Mouse (Mus musculus): ENCODE measurements around the gene Fam83d. TPM values are rescaled to one million over a fixed set of nuclear protein-coding genes. Genes with fewer than 3 reads are reported as not detected.

Fam83d gene
- polyA plus RNA-seq, 1 experiment from 2014 or later: 4.0 TPM

DNA sequence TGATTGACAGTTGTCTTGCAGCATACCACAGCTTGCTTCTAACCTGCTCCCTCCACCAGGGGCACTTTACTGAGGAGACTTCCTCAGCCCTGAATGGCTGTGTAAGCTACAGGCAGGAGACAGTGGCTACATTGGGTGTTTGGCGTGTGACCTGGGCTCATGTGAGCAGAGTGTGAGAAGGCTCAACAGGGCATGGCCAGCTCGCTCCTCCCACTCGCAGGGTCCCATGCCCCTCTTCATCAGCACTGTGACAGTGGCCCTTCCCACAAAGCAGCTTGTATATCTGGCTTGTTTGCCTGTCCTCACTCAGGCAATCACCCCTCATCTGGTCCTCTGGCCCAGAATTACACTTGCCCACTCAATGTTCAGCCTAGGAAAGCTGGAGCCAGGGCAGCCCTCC, 28.8 kb upstream of the Fam83d start:
- Histone ChIP-seq H3K27ac (ENCODE audit: low read depth, low read length) (no peak overlapping the region), H3K4me3 (ENCODE audit: low read depth, low read length) (no peak overlapping the region), H3K36me3 (ENCODE audit: control insufficient read depth, insufficient read depth, low read length) (no peaks in the 10 kb centered on the region), H3K4me2 (ENCODE audit: low read depth, low read length) (no peak overlapping the region), H3K9me3 (ENCODE audit: control insufficient read depth, low read length) (no peaks in the 10 kb centered on the region), H3K9ac (replicated peaks; ENCODE audit: low read depth, low read length) (no peak overlapping the region), H3K27me3 (ENCODE audit: control insufficient read depth, insufficient read depth, low read length) (no peaks in the 10 kb centered on the region), H3K4me1 (ENCODE audit: control insufficient read depth, insufficient read depth, low read length) (no peaks in the 10 kb centered on the region)
- WGBS: 91% methylated on average over 3 of the region's 3 CpGs
- no peak for ATAC-seq (ENCODE audit: low read depth)

DNA sequence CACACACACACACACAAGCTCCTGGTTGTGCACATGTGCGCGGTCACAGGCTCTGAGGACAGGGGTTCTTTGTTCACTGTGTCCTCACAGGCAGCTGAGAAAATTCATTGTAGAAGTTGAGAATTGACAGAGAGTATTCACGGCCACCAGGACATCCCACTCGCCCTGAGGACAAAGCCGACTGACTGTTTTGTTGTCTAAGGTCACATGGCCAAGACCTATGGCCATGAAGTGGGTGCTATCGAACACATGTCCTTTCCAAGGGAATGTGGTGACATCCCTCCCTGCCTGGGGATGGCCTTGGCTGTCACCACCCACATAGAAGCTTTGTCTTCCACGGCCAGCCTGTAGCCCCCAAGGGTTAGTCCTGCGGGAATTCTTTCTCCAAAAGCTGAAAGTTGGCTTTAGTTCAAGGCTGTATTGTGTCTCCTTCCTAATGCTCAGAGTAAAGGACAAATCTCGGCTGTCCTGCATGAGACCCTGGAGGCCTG, 26.8 kb upstream of the Fam83d start:
- H3K27me3 ChIP-seq (ENCODE audit: control insufficient read depth, insufficient read depth, low read length): no peaks in the 10 kb centered on the region
- H3K27ac ChIP-seq (ENCODE audit: low read depth, low read length): no peak overlapping the region
- no peaks in the 10 kb centered on the region for H3K36me3 ChIP-seq (ENCODE audit: control insufficient read depth, insufficient read depth, low read length)
- H3K9ac ChIP-seq (replicated peaks; ENCODE audit: low read depth, low read length): no peak overlapping the region
- H3K4me3 ChIP-seq (ENCODE audit: low read depth, low read length): no peak overlapping the region
- no peaks in the 10 kb centered on the region for H3K9me3 ChIP-seq (ENCODE audit: control insufficient read depth, low read length)
- no peak for ATAC-seq (ENCODE audit: low read depth)
- WGBS: 38% methylated on average over 9 of the region's 9 CpGs
- H3K4me1 ChIP-seq (ENCODE audit: control insufficient read depth, insufficient read depth, low read length): no peaks in the 10 kb centered on the region
- H3K4me2 ChIP-seq (ENCODE audit: low read depth, low read length): no peak overlapping the region

DNA sequence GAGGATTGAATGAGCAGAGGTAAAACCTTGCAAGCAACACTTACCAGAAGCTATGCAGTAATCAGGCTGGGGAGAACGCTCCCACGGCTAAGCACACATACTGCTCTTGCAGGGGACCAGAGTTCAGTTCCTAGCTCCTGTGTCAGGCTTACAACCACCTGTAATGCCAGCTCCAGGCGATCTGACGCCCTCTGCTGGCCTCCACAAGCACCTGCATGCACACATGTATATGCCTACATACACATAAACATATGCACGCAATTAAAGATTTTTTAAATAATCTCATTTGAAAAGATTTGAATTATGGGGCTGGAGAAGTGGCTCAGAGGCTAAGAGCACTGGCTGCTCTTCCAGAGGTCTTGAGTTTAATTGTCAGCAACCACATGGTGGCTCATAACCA, 25.5 kb upstream of the Fam83d start:
- WGBS: 73% methylated on average over 5 of the region's 5 CpGs
- H3K27me3 ChIP-seq (ENCODE audit: control insufficient read depth, insufficient read depth, low read length): no peaks in the 10 kb centered on the region
- ATAC-seq (ENCODE audit: low read depth): no peak
- no peaks in the 10 kb centered on the region for H3K9me3 ChIP-seq (ENCODE audit: control insufficient read depth, low read length)
- no peaks in the 10 kb centered on the region for H3K4me1 ChIP-seq (ENCODE audit: control insufficient read depth, insufficient read depth, low read length)
- no peak overlapping the region for H3K4me3 ChIP-seq (ENCODE audit: low read depth, low read length)
- no peak overlapping the region for H3K27ac ChIP-seq (ENCODE audit: low read depth, low read length)
- no peak overlapping the region for H3K4me2 ChIP-seq (ENCODE audit: low read depth, low read length)
- H3K9ac ChIP-seq (replicated peaks; ENCODE audit: low read depth, low read length): no peak overlapping the region
- H3K36me3 ChIP-seq (ENCODE audit: control insufficient read depth, insufficient read depth, low read length): no peaks in the 10 kb centered on the region

DNA sequence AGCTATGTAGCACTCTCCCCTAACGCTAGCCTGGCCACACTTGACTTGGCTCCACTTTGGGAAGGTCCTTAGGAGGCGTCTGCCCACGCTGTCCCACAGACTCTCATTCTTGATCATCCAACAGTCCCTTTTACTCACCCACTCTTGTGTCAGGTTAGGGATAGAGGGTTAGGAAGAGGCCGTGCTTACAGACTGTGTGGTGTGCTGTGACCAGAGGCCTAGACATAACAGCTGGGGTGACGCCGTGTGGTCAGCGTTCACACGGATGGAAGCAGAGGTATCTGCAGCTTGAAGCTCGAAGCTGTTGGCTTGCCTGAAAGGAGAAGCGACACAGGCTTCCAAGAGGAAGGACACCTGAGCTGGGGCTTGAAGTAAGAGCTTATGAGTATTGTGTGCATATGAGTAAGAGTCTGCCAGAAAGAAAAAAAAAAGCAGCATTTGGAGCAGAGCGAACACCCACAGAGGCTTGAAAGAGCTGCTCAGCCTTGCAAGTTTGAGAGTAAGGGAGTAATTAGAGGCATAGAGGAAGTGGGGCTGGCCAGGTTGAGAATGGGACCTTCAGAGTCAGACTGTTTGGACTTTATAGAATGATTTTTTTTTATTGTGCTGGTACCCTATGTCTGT, 24.3 kb upstream of the Fam83d start:
- Histone ChIP-seq H3K27me3 (ENCODE audit: control insufficient read depth, insufficient read depth, low read length) (no peaks in the 10 kb centered on the region), H3K4me2 (ENCODE audit: low read depth, low read length) (no peak overlapping the region), H3K36me3 (ENCODE audit: control insufficient read depth, insufficient read depth, low read length) (no peaks in the 10 kb centered on the region), H3K9me3 (ENCODE audit: control insufficient read depth, low read length) (no peaks in the 10 kb centered on the region), H3K27ac (ENCODE audit: low read depth, low read length) (no peak overlapping the region), H3K9ac (replicated peaks; ENCODE audit: low read depth, low read length) (no peak overlapping the region), H3K4me3 (ENCODE audit: low read depth, low read length) (no peak overlapping the region), H3K4me1 (ENCODE audit: control insufficient read depth, insufficient read depth, low read length) (no peaks in the 10 kb centered on the region)
- ATAC-seq (ENCODE audit: low read depth): no peak
- WGBS: 93% methylated on average over 11 of the region's 11 CpGs

DNA sequence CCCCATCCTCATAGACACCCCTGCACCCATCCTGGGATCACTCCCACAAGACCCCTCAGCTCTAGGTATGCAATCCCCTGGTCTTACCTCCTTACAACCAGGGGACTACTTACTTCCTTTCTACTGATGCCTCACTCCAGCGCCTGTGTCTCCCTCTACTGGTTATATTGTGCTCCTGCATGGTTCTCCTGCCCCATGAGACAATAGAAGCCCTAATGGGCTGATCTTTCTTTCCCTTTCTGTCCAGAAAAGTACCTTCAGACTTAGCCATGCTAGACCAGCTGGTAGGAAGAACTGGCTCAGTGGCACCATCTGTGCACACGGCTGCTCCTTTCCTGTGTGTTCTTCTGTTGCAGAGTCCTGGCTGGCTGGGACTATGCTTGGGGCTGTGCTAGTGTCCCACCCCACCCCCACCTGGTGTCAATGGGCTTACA, 22.8 kb upstream of the Fam83d start:
- no peak overlapping the region for H3K27ac ChIP-seq (ENCODE audit: low read depth, low read length)
- no peaks in the 10 kb centered on the region for H3K9me3 ChIP-seq (ENCODE audit: control insufficient read depth, low read length)
- no peaks in the 10 kb centered on the region for H3K4me1 ChIP-seq (ENCODE audit: control insufficient read depth, insufficient read depth, low read length)
- 5% methylated on average over 2 of the region's 2 CpGs for WGBS
- H3K4me3 ChIP-seq (ENCODE audit: low read depth, low read length): no peak overlapping the region
- H3K9ac ChIP-seq (replicated peaks; ENCODE audit: low read depth, low read length): no peak overlapping the region
- no peaks in the 10 kb centered on the region for H3K36me3 ChIP-seq (ENCODE audit: control insufficient read depth, insufficient read depth, low read length)
- H3K27me3 ChIP-seq (ENCODE audit: control insufficient read depth, insufficient read depth, low read length): no peaks in the 10 kb centered on the region
- H3K4me2 ChIP-seq (ENCODE audit: low read depth, low read length): no peak overlapping the region
- no peak for ATAC-seq (ENCODE audit: low read depth)

DNA sequence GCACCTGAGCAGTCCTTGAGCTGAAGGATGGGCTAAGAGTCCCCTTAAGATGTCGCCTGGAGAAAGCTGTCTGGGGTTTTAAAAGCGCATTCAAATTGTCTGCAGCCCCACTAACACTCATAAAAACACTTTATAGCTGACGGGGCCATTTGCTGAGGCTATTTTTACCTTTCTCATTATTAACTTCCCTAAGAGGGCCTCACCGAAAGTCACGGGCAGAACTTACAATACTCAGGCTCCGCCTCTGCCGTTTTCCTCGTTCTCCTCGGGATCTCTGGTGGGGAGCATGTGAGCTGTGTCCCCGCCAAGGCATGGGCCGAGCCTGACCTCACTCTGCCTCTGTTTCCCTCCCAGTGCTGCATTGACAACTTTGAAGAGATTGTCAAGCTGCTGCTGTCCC, 21.7 kb upstream of the Fam83d start:
- H3K4me2 ChIP-seq (ENCODE audit: low read depth, low read length): no peak overlapping the region
- no peaks in the 10 kb centered on the region for H3K27me3 ChIP-seq (ENCODE audit: control insufficient read depth, insufficient read depth, low read length)
- no peaks in the 10 kb centered on the region for H3K36me3 ChIP-seq (ENCODE audit: control insufficient read depth, insufficient read depth, low read length)
- 42% methylated on average over 11 of the region's 11 CpGs for WGBS
- no peak overlapping the region for H3K4me3 ChIP-seq (ENCODE audit: low read depth, low read length)
- H3K9ac ChIP-seq (replicated peaks; ENCODE audit: low read depth, low read length): no peak overlapping the region
- no peaks in the 10 kb centered on the region for H3K4me1 ChIP-seq (ENCODE audit: control insufficient read depth, insufficient read depth, low read length)
- no peak overlapping the region for H3K27ac ChIP-seq (ENCODE audit: low read depth, low read length)
- no peak for ATAC-seq (ENCODE audit: low read depth)
- no peaks in the 10 kb centered on the region for H3K9me3 ChIP-seq (ENCODE audit: control insufficient read depth, low read length)

DNA sequence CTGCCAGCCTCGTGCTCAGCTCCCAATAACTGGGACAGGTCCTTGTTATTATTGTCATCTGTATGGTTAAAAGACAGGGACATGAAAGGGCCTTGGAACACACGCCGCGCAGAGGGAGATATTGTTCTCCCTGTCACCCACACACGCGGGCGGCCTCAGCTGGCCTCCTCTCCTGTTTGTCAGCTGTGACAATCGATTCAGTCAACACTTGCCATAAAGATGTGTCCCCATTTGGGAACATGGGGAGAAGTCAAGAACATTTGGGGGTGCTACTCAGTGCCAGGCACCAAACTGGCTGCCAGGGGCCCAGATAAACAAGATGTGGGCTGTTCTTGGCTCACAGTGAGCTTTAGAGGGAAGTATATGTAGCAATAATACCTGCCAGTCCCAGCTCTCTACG, 18.5 kb upstream of the Fam83d start:
- WGBS: 78% methylated on average over 9 of the region's 9 CpGs
- ATAC-seq (ENCODE audit: low read depth): no peak
- H3K4me3 ChIP-seq (ENCODE audit: low read depth, low read length): no peak overlapping the region
- no peak overlapping the region for H3K27ac ChIP-seq (ENCODE audit: low read depth, low read length)
- H3K4me1 ChIP-seq (ENCODE audit: control insufficient read depth, insufficient read depth, low read length): no peaks in the 10 kb centered on the region
- no peaks in the 10 kb centered on the region for H3K27me3 ChIP-seq (ENCODE audit: control insufficient read depth, insufficient read depth, low read length)
- H3K9ac ChIP-seq (replicated peaks; ENCODE audit: low read depth, low read length): no peak overlapping the region
- H3K9me3 ChIP-seq (ENCODE audit: control insufficient read depth, low read length): no peaks in the 10 kb centered on the region
- no peaks in the 10 kb centered on the region for H3K36me3 ChIP-seq (ENCODE audit: control insufficient read depth, insufficient read depth, low read length)
- no peak overlapping the region for H3K4me2 ChIP-seq (ENCODE audit: low read depth, low read length)

DNA sequence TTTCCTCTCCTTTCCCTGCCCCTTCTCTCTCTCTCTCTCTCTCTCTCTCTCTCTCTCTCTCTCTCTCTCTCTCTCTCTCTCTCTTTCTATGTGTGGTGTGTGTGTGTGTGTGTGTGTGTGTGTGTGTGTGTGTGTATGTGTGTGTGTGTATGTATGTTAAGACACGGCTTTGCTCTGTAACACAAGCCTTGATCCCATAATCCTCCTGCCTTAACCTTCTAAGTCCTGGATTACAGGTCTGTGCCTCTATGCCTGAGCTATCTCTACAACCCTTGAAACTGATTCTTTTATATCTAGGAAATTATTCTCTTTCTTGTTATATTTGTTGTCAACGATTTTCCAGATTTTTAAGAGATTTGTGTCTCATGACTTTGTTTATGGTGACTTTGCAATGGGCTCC, 7.7 kb upstream of the Fam83d start:
- Histone ChIP-seq H3K9me3 (ENCODE audit: control insufficient read depth, low read length) (no peaks in the 10 kb centered on the region), H3K4me3 (ENCODE audit: low read depth, low read length) (no peak overlapping the region), H3K27ac (ENCODE audit: low read depth, low read length) (no peak overlapping the region), H3K4me1 (ENCODE audit: control insufficient read depth, insufficient read depth, low read length) (no peaks in the 10 kb centered on the region), H3K4me2 (ENCODE audit: low read depth, low read length) (no peak overlapping the region), H3K36me3 (ENCODE audit: control insufficient read depth, insufficient read depth, low read length) (no peaks in the 10 kb centered on the region), H3K9ac (replicated peaks; ENCODE audit: low read depth, low read length) (no peak overlapping the region), H3K27me3 (ENCODE audit: control insufficient read depth, insufficient read depth, low read length) (no peaks in the 10 kb centered on the region)
- WGBS: 88% methylated on average over 2 of the region's 2 CpGs
- ATAC-seq (ENCODE audit: low read depth): no peak

DNA sequence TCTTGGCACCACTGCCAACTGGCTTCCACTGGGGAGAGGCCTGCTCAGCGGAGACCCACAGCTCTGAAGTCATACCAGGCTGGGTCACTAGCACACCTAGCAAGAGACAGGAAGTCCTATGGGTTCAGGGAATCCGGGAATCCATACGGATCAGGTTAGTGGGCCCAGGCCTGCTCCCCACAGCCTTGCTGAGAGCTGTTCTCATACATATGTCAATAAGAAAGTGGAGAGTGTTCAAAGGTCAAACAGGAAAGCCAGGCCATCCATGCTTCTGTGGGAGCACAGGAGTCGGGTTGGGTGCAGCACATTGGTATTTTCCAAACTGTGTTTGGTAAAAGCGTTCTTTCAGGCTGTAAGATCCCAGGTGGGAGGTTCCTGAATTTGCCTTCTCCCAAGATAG, 5.6 kb upstream of the Fam83d start:
- no peaks in the 10 kb centered on the region for H3K4me1 ChIP-seq (ENCODE audit: control insufficient read depth, insufficient read depth, low read length)
- no peaks in the 10 kb centered on the region for H3K27me3 ChIP-seq (ENCODE audit: control insufficient read depth, insufficient read depth, low read length)
- H3K4me3 ChIP-seq (ENCODE audit: low read depth, low read length): no peak overlapping the region
- no peaks in the 10 kb centered on the region for H3K9me3 ChIP-seq (ENCODE audit: control insufficient read depth, low read length)
- no peak overlapping the region for H3K27ac ChIP-seq (ENCODE audit: low read depth, low read length)
- no peak for ATAC-seq (ENCODE audit: low read depth)
- H3K4me2 ChIP-seq (ENCODE audit: low read depth, low read length): no peak overlapping the region
- no peaks in the 10 kb centered on the region for H3K36me3 ChIP-seq (ENCODE audit: control insufficient read depth, insufficient read depth, low read length)
- H3K9ac ChIP-seq (replicated peaks; ENCODE audit: low read depth, low read length): no peak overlapping the region
- 86% methylated on average over 5 of the region's 5 CpGs for WGBS
